Mouse (Mus musculus) ovary, postnatal 14 days (tissue): ENCODE results near the gene Jade1.
A peak's percentile ranks its signal among the peaks of the same experiment; 100 is the strongest.

Experiments used
- DNase-seq: peaks from one replicate; pipeline ENCODE4 v3.0.0; 2022; ENCODE audit warnings: low spot score

The Jade1 gene

DNA sequence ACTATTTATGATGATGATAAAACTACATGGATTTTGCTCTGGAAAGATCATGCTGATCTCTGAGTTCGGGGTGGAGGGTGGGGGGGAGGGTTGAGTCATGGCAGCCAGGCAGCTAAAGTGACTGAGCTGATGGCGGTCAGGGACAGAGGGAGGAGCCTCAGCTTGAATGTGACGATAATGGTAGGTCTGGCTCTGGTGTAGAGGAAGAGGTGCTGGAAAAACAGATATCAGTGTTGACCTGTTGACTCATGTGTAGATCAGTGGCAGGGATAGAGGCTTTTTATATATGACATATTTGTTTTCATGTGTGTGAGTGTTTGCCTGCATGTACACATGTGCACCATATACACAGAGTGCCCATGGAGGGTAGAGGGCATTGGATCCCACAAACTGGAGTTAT, 3.9 kb upstream of the Jade1 start:
- no peak for DNase-seq

- no peak for DNase-seq
Measured at GRCm38 (mm10) chr3:41552777-41553548, 2.6 kb upstream of the Jade1 start.

GRCm38 (mm10) chr3:41553681-41554080, 1.9 kb upstream of the Jade1 start:
- DNase-seq, result no peak

- no peak for DNase-seq
Measured at GRCm38 (mm10) chr3:41554480-41555475, 753 bp upstream of the Jade1 start.

GRCm38 (mm10) chr3:41556451-41557266, 1.1 kb downstream of the Jade1 start:
- no peak for DNase-seq

GRCm38 (mm10) chr3:41557267-41557995, 1.9 kb downstream of the Jade1 start:
- DNase-seq, result no peak

- DNase-seq, result no peak
Measured at GRCm38 (mm10) chr3:41560489-41560888, 5.0 kb downstream of the Jade1 start.

GRCm38 (mm10) chr3:41561787-41562186, 6.3 kb downstream of the Jade1 start:
- no peak for DNase-seq

DNA sequence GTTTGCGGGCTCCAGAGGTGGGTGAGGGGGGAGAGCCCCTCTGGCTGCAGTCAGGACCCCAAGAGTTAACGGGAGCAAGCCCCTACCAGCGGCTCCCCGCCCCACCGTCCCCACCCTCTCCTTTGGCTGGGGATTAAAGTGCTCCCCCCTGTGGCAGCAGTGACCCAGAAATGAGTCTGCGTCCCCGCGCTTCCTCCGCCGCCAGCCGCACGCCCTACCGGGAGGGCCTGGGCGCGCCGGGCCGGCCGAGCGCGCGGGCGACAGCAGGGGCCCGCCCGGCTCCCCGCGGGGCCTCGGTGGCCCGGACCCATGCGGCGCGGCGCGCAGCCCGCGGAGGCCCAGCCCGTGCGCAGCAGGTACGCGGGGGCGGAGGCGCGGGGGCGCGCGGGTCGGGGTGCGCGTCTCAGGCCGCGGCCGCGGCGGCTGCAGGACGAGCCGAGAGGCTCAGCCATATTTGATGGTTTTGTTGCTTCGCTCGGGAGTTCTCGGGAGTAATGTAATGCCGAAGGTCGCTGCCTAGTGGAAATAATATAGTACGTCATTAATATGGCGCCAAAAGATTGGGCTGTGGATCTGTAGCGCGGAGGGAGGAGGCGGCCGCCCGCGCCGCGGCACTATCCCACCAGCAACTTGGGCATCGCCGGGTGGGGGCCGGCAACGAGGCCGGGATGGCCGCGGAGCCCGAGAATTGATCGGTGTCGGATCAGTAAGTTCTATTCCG, 7.8 kb downstream of the Jade1 start:
- DNase-seq, result peak; percentile 67

DNA sequence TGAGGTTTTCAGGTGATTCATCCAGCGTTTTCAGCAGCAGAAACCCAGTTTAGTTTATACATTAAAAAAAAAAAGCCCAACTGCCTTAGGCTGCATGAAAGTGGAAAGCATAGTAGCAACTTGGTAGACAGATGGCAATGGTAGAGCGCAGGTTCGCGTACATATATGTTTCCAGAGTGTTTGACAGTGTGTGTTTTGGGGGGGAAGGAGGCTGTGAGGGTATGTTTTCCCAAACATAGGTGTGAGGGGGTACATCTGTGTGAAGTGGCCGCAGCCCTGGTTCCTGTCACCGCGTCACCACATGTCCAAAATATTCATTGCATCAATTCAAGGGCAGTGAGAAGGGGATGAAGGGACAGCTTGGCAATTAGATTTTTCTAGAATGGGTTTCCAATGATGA, 8.5 kb downstream of the Jade1 start:
- DNase-seq, result no peak

GRCm38 (mm10) chr3:41564471-41565213, 9.1 kb downstream of the Jade1 start:
- peak; percentile 50 for DNase-seq

DNA sequence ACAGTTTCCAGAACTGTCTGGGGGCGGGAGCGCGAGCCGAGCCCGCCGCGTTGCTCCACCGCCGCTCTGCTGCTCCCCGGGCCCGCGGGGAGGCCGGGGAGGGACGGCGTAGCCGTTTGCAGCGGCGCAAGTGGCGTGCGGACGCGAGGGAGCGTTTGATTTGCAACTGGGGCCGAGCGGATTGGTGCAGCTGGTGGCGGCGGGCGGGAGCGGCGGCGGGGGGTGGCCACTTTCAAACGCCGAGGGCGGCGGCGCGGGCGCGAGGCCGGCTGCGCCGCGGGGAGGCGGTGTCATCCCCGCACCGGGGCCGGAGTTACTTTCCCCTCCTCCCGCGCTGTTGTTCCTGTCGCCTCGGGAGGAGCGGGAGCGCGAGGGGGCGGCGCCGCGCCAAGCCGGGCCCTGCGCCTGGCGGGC, 9.9 kb downstream of the Jade1 start:
- peak; percentile 67 for DNase-seq

GRCm38 (mm10) chr3:41565955-41566354, 10.4 kb downstream of the Jade1 start:
- DNase-seq, result peak; percentile 71

DNA sequence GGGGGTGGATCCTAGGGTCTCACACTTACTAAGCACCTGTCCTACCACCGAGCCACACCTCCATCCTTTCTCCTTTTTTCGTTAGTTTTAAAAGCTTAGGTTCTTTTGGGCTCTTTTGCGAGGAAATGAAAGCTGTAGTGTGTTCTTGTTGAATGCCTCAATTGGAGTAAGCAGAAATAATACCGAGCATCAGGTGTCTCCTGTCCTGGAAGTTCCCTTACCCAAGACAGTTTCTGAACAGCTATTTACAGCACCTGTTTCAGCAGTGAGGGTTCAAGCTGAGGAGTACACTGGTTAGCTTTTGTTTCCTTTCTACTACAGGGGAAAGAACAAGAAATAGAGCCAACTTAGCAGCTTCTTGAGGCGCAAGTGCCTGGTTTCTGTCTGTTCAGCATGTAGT, 14.4 kb downstream of the Jade1 start:
- no peak for DNase-seq

DNA sequence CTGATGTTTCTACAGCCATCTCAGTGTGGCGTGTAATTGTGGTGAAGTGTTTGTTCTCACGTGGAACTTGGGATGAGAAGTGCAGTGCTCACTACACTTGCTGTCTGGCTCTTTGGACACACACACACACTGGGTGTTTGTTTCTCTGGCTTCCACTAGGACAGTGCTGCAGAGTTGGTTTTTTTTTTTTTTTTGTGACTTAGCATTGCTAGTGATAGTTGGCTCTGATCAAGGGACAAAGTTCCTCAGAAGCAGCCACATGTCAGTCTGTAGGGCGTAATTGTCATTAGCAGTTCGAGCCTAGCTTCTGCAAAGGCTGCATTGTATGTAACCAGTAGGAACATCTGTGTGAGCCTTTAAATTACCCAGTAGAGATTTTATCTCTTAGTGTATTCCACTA, 16.6 kb downstream of the Jade1 start:
- DNase-seq, result no peak

- DNase-seq, result no peak
Measured at GRCm38 (mm10) chr3:41572968-41573367, 17.4 kb downstream of the Jade1 start.

GRCm38 (mm10) chr3:41574208-41574607, 18.7 kb downstream of the Jade1 start:
- DNase-seq, result no peak

- no peak for DNase-seq
Measured at GRCm38 (mm10) chr3:41574720-41575435, 19.3 kb downstream of the Jade1 start.

DNA sequence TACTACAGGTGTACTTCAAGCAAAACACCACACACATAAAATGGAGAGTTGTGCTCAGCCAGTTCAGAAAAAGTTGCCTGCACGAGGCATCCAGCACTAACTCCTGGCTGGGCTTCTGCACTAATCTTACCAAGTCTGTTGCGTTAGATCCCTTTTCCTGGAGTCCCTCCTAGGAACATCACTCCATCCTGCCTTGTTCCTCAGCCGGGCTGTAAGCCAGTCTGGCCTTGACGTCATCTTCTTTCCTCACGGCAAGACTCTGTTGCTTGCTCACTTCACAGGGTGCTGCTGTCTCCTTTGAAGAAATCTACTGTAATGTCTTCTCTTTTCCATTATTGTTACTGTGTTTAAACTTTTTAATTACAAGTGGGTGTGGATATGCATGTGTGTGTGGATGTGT, 20.4 kb downstream of the Jade1 start:
- no peak for DNase-seq
